Mouse (Mus musculus) limb, embryonic 14.5 days (tissue): ENCODE data around the gene Rab37. TPM values are rescaled to one million over a fixed set of nuclear protein-coding genes. Genes with fewer than 3 reads are reported as not detected.

ENCODE experiments used
- ATAC-seq: fragments of 200-750 bp; cut with Nextera tagmentation; 2 replicates; pipeline ENCODE4 v1.8.0; 2017; ENCODE audit warnings: low read depth, moderate number of reproducible peaks, moderate TSS enrichment; ENCODE audit not compliant: low FRiP score
- DNase-seq: peaks from one replicate; pipeline ENCODE4 v3.0.0-alpha.2; 2015; ENCODE audit warnings: low spot score
- H3K27ac ChIP-seq: fragments of 300-500 bp; sonication (generic); replicated peaks from 2 replicates; pipeline ENCODE4 v1.5.1; 2014; ENCODE audit warnings: low read depth, mild to moderate bottlenecking, low read length, moderate library complexity, mixed read lengths
- H3K27me3 ChIP-seq: fragments of 300-500 bp; sonication (generic); 2 replicates; pipeline ENCODE4 v1.6.1; 2014; ENCODE audit warnings: low read length, mixed read lengths; ENCODE audit not compliant: control insufficient read depth, insufficient read depth
- H3K36me3 ChIP-seq: fragments of 300-500 bp; sonication (generic); 2 replicates; pipeline ENCODE4 v1.6.1; 2014; ENCODE audit warnings: mild to moderate bottlenecking, low read length, moderate library complexity, mixed read lengths; ENCODE audit not compliant: control insufficient read depth, insufficient read depth
- H3K4me1 ChIP-seq: fragments of 300-500 bp; sonication (generic); 2 replicates; pipeline ENCODE4 v1.6.1; 2014; ENCODE audit warnings: antibody characterized with exemption, low read length, mixed read lengths; ENCODE audit not compliant: control insufficient read depth, insufficient read depth
- H3K4me2 ChIP-seq: fragments of 300-500 bp; sonication (generic); replicated peaks from 2 replicates; pipeline ENCODE4 v1.6.1; 2014; ENCODE audit warnings: low read depth, mild to moderate bottlenecking, low read length, moderate library complexity; ENCODE audit not compliant: severe bottlenecking
- H3K4me3 ChIP-seq: fragments of 300-500 bp; sonication (generic); replicated peaks from 2 replicates; pipeline ENCODE4 v1.5.1; 2014; ENCODE audit warnings: low read length
- H3K9ac ChIP-seq: fragments of 300-500 bp; sonication (generic); 2 replicates; pipeline ENCODE4 v1.6.1; 2014; ENCODE audit warnings: mild to moderate bottlenecking, low read depth, low read length, moderate library complexity; ENCODE audit not compliant: severe bottlenecking
- H3K9me3 ChIP-seq: fragments of 300-500 bp; sonication (generic); 2 replicates; pipeline ENCODE4 v1.6.1; 2016; ENCODE audit warnings: low read length; ENCODE audit not compliant: control insufficient read depth
- POLR2A ChIP-seq: fragments of 200-500 bp; IDR thresholded peaks from 2 replicates; pipeline ENCODE4 v1.8.0; 2012; ENCODE audit warnings: inconsistent platforms, mild to moderate bottlenecking, moderate library complexity, borderline replicate concordance; ENCODE audit not compliant: insufficient read depth, insufficient read length; ENCODE audit errors: extremely low read depth
- WGBS: fragments of 180-500 bp; shearing (Covaris S2); extraction: QIAGEN DNeasy Blood & Tissue Kit; methylation state at CpG from one replicate; pipeline ENCODE4 v1.1.7; 2014; 5-methylcytosine and 5-hydroxymethylcytosine counted together
- polyA plus RNA-seq, 2 experiments: library from polyadenylated mRNA; depleted of rRNA in 1 of 2; stranded (reverse) in 1 of 2; unstranded in 1 of 2; fragments of >200 nt; fragmentation: Nextera tagmentation in 1 of 2; extraction: Ambion mirVana in 1 of 2; gene quantifications; 2 replicates each; pipeline versions ENCODE4 v1.2.1 to v1.2.3; 2012 to 2014

The Rab37 gene
- 1.5 and 1.7 TPM in 2 replicates for polyA plus RNA-seq (2012; rRNA removed)
- polyA plus RNA-seq (2014; fragmentation: Nextera tagmentation; extraction: Ambion mirVana) = 1.5 and 1.8 TPM in 2 replicates

DNA sequence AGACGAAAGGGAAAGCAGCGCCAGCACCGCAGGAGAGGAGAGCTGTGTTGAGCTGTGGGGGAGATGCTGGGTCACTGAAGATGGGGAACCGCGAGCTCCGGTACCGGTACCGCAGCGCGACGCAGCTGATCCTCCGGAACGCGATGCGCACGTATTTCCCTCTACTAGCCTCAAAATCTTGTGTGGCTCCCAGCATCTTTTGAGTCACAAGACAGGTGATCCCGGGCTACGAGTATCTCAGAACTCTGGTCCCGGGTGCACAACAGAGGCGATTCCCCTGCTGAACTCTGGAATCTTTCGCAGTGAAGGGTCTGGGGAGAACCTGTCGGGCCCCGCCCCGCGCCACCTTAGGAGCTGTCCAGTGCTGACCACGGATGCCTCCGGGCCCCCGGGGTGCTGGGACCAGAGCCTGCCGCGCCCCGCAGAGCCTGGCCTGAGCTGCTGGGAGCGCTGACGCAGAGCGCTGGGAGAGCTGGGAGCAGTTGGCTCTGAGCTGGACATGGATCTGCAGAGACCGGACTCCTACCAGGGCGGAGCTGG, at the start of gene Rab37:
Rab37 (plus strand) TSS at position 70 of the 540 bp plus-strand sequence.
- Histone ChIP-seq H3K9ac (no peak within 1 kb of the TSS), H3K27ac (no peak within 1 kb of the TSS), H3K4me2 (no peak within 1 kb of the TSS; the same call in 1 of the 2 replicates), H3K4me3 (no peak within 1 kb of the TSS), H3K36me3 (no peaks in the 10 kb centered on the region), H3K4me1 (no peaks in the 10 kb centered on the region), H3K9me3 (peaks cover 4% of the 10 kb centered on the region; the same call in 1 of the 2 replicates), H3K27me3 (peaks cover 19% of the 10 kb centered on the region)
- 3% methylated on average over 36 of the region's 36 CpGs for WGBS
- no peak for TF ChIP-seq POLR2A
- ATAC-seq (no peak), DNase-seq (no peak)

DNA sequence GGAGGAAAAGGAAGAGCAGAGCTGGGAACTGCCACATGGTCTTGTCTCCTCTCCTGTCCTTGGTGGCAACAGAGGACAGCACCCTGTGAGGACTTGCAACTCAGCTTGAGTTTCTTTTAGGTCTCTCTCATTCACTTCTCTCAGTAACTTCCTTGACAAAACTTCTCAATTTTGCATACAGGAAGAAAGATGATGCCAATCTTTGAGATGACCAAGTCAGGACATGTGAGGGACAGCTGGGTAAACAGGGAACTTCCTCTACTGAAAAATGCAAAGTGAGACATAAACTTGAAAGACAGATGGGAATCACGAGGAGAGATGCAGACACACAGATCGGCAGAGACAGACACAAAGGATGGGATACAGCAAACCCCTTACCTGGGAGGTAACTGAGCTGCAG, 43.0 kb upstream of the Rab37 start, which contains the start of gene Cd300ld3:
Cd300ld3 (minus strand) TSS at position 151 of the 400 bp plus-strand sequence.
- Histone ChIP-seq H3K36me3 (no peaks in the 10 kb centered on the region), H3K9ac (no peak within 1 kb of the TSS), H3K4me2 (no peak within 1 kb of the TSS), H3K4me3 (no peak within 1 kb of the TSS), H3K27ac (no peak within 1 kb of the TSS), H3K27me3 (no peaks in the 10 kb centered on the region), H3K4me1 (no peaks in the 10 kb centered on the region), H3K9me3 (no peaks in the 10 kb centered on the region)
- TF ChIP-seq POLR2A = no peak
- ATAC-seq (no peak), DNase-seq (no peak)
- 84% methylated on average over 2 of the region's 2 CpGs for WGBS

DNA sequence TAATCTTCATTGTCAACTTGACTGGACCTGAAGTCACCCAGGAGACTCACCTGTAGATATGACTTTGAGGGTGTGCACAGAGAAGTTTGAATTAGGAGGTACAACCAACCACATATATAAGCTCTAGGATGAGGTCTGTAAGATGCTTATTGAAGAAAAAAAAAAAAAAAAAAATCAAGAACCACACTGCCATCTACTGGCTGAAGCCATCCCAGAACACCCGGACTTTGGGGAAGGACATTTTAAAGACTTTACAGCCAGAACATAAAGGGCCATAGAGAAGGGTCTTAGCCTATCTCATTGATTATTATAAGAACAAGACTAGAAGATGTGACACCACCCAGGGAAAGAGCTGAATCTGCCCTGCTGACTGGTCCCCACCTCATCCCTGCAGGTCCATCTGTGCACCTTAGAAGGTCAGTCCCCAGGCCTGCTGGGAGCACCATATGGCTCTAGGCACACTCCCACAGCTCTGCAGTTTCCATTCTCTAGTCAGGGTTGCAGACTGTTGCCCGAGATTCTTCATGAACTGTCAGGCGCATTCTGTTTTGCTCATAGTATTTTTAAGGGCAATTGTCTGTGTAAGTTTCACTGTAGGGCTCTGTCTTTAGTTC, 41.8 kb upstream of the Rab37 start:
- DNase-seq = no peak

DNA sequence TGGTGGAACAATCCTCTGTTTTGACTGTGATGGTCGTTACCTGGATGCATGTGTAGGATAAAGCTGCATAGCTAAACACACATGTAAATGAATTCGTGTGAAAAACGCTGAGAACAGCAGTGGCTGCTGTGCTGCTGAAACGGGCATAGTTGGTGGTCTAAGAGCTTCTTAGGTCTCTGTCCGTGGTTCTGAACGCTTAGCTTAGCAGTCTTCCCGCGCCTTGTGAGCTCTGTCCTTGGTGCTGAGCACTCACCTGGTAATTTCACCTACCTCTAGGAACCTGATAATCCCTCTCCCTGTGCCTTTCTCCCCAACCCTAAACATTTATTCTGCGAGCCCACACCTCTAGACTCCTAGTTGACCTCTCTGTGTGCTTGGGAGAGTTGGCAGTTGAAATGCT, 39.0 kb upstream of the Rab37 start:
- ATAC-seq (no peak), DNase-seq (peak; percentile 94)
- H3K4me1 ChIP-seq = no peaks in the 10 kb centered on the region
- H3K9ac ChIP-seq = no peak overlapping the region
- TF ChIP-seq POLR2A = no peak
- no peak overlapping the region for H3K4me3 ChIP-seq
- WGBS = 1% methylated on average over 9 of the region's 9 CpGs
- H3K36me3 ChIP-seq = no peaks in the 10 kb centered on the region
- H3K27me3 ChIP-seq = no peaks in the 10 kb centered on the region
- no peaks in the 10 kb centered on the region for H3K9me3 ChIP-seq
- H3K27ac ChIP-seq = no peak overlapping the region
- no peak overlapping the region for H3K4me2 ChIP-seq

More for the DNA sequence above, 41.8 kb upstream of the Rab37 start:
- no peak for TF ChIP-seq POLR2A
- H3K4me2 ChIP-seq = no peak overlapping the region
- H3K9ac ChIP-seq = no peak overlapping the region
- no peak overlapping the region for H3K27ac ChIP-seq
- 40% methylated on average over 3 of the region's 3 CpGs for WGBS
- H3K27me3 ChIP-seq = no peaks in the 10 kb centered on the region
- no peaks in the 10 kb centered on the region for H3K4me1 ChIP-seq
- H3K36me3 ChIP-seq = no peaks in the 10 kb centered on the region
- no peak for ATAC-seq
- no peak overlapping the region for H3K4me3 ChIP-seq
- H3K9me3 ChIP-seq = no peaks in the 10 kb centered on the region

DNA sequence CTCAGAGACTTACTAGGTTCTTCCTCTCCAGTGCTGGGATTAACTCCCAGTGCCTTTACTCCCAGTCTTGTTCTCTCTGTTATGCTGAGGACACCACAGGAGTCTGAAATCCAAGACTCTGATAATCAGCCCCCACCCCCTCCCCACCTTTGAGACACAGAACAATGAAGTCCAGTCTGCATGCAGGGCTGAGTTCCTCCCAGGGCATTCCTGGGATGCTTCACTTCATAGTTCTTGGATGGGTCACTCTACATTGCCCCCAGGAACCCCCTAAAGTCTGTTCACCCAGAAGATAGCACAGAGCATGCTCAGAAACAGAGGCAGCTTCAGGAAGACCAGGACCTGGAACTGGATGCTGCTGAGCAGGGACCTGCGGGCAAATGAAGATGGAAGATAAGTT, 38.2 kb upstream of the Rab37 start:
- WGBS = 90% methylated on average over 1 of the region's 1 CpGs
- Histone ChIP-seq H3K4me2 (no peak overlapping the region), H3K27me3 (no peaks in the 10 kb centered on the region), H3K27ac (no peak overlapping the region), H3K36me3 (no peaks in the 10 kb centered on the region), H3K9ac (no peak overlapping the region), H3K4me1 (no peaks in the 10 kb centered on the region), H3K4me3 (no peak overlapping the region), H3K9me3 (no peaks in the 10 kb centered on the region)
- ATAC-seq = no peak
- no peak for TF ChIP-seq POLR2A
- no peak for DNase-seq
